Mouse (Mus musculus): Measurements from ENCODE around the gene Cntrl.

Cntrl gene

GRCm38 (mm10) chr2:35216701-35217100 is 107.4 kb downstream of the Cntrl start:
- in situ Hi-C loops (cut with MboI, MseI): no loop called here

GRCm38 (mm10) chr2:35218736-35219135 is 109.4 kb downstream of the Cntrl start:
- in situ Hi-C loops (cut with MboI, MseI): no loop called here

GRCm38 (mm10) chr2:35222822-35223391 is 113.6 kb downstream of the Cntrl start:
- in situ Hi-C loops (cut with MboI, MseI): loop anchor here (10.0 kb wide), 1 partner anchor 1568 kb away; no protein-coding TSS in a partner anchor

GRCm38 (mm10) chr2:35224285-35224684 is 115.0 kb downstream of the Cntrl start:
- in situ Hi-C loops (cut with MboI, MseI): loop anchor here (10.0 kb wide), 1 partner anchor 1569 kb away; no protein-coding TSS in a partner anchor

GRCm38 (mm10) chr2:35228145-35228544 is 118.9 kb downstream of the Cntrl start:
- in situ Hi-C loops (cut with MboI, MseI): loop anchor here (10.0 kb wide), 1 partner anchor 1573 kb away; no protein-coding TSS in a partner anchor

Data from T-helper 1 cell (primary cell).